28 mouse cellular contexts compared by ENCODE assay signal in genomic region chr15:95183450-95183849, GRCm38 (mm10).
DNase-seq lines count a peak whose midpoint lies in the region; ATAC-seq and TF ChIP-seq lines count a peak whose summit lies in the region.
"Had no signal": no experiment of that assay in that cellular context is flagged by ENCODE, and none has a peak within 500 bp of the region (broad histone marks: within the 10 kb centered on the region; RNA-seq: fewer than 3 reads in every experiment).

No protein-coding gene starts in this region.

- no peak overlapping the region for H3K4me3 ChIP-seq in myocyte
- H3K4me3 ChIP-seq: forebrain, embryonic 12.5 days; heart, embryonic 10.5 days; hindbrain, embryonic 12.5 days; limb, embryonic 10.5 days; limb, embryonic 15.5 days; liver, embryonic 13.5 days had no signal

- DNase-seq in frontal cortex, postnatal 25 days (ENCODE audit: low spot score in 2 of 2): no peak
- peak; percentile 17 for DNase-seq in right cerebral cortex, adult 18-20 months
- DNase-seq in right cerebral cortex, postnatal 36 days (ENCODE audit: low spot score in 2 of 2): no peak
- peak; percentile 46 for DNase-seq in NIH3T3 (ENCODE audit: low read depth)
- DNase-seq in testis, postnatal 10 days (ENCODE audit: low spot score): no peak
- DNase-seq in right cerebral cortex, adult 2 months (ENCODE audit: low spot score in 2 of 2): no peak
- DNase-seq: cerebellum, adult 18-20 months; cerebellum, postnatal 10 days; gastrocnemius, postnatal 25 days; heart, adult 11 months; heart, postnatal 36 days; kidney, adult 9 months; kidney, postnatal 10 days; layer of hippocampus, postnatal 36 days; liver, embryonic 13.5 days; lung, adult 2 months; lung, postnatal 10 days; retina, postnatal 1 day had no signal

- no peaks in the 10 kb centered on the region for H3K79me2 ChIP-seq in myocyte (ENCODE audit: control insufficient read depth, insufficient read depth)

- no peak for TF ChIP-seq POLR2A in myocyte (IDR thresholded peaks at IDR 0.05; ENCODE audit: insufficient read length, low read depth)

- ATAC-seq in frontal cortex, adult (ENCODE audit: low TSS enrichment): peak; percentile 63; the same call in 1 of the 2 replicates
- ATAC-seq: activated CD4-positive, CD25-positive, alpha-beta regulatory T cell, adult 4 months; hindbrain, postnatal 0 days; intestine, embryonic 16.5 days had no signal

- peak overlapping the region; percentile 57 for H3K4me2 ChIP-seq in myocyte (ENCODE audit: low read depth)
- H3K4me2 ChIP-seq: forebrain, embryonic 12.5 days; hindbrain, embryonic 12.5 days; limb, embryonic 15.5 days; liver, embryonic 13.5 days had no signal

- H3K36me3 ChIP-seq in myocyte (ENCODE audit: control insufficient read depth, insufficient read depth): no peaks in the 10 kb centered on the region
- H3K36me3 ChIP-seq: forebrain, embryonic 12.5 days; heart, embryonic 10.5 days; hindbrain, embryonic 12.5 days; limb, embryonic 10.5 days; limb, embryonic 15.5 days; liver, embryonic 13.5 days had no signal

- H3ac ChIP-seq in myocyte (ENCODE audit: control insufficient read depth, insufficient read length): no peak overlapping the region

- no peaks in the 10 kb centered on the region for H3K27me3 ChIP-seq in myocyte (ENCODE audit: control insufficient read depth, insufficient read depth, insufficient read length)
- H3K27me3 ChIP-seq: hindbrain, embryonic 12.5 days; limb, embryonic 15.5 days; liver, embryonic 13.5 days had no signal

TF ChIP-seq in myocyte, 11 proteins besides CTCF, POLR2A, EP300 and RAD21:
- no peak for TF ChIP-seq POLR2AphosphoS2 (IDR thresholded peaks at IDR 0.05; ENCODE audit: insufficient read length, low read depth)
- no peak for TF ChIP-seq TCF3 (IDR thresholded peaks at IDR 0.05; ENCODE audit: insufficient read length, low read depth)
- no peak for TF ChIP-seq E2F4 (IDR thresholded peaks at IDR 0.05; ENCODE audit: insufficient read depth)

Comparison
In these comparisons a context has a peak if more than half of its experiments do, and no peak if none do; other contexts are left out.
1. DNase-seq: peak in right cerebral cortex, adult 18-20 months (single experiment) and NIH3T3 (single experiment); none in frontal cortex, postnatal 25 days (0 of 2), right cerebral cortex, postnatal 36 days (0 of 2), testis, postnatal 10 days (single experiment) and right cerebral cortex, adult 2 months (0 of 2).